Mouse (Mus musculus): ENCODE measurements around the gene Synrg.

The Synrg gene

GRCm38 (mm10) chr11:83991701-83992100 is 27.5 kb downstream of the Synrg start:
- DNase-seq, result no peak

- no peak for DNase-seq
Measured at GRCm38 (mm10) chr11:83993428-83993827, 29.2 kb downstream of the Synrg start.

- DNase-seq, result no peak
Measured at GRCm38 (mm10) chr11:83994481-83994880, 30.3 kb downstream of the Synrg start.

GRCm38 (mm10) chr11:83995535-83995950 is 31.3 kb downstream of the Synrg start:
- DNase-seq, result no peak

- no peak for DNase-seq
Measured at GRCm38 (mm10) chr11:83997171-83997868, 33.1 kb downstream of the Synrg start.

- no peak for DNase-seq
Measured at GRCm38 (mm10) chr11:83998993-83999392, 34.8 kb downstream of the Synrg start.

GRCm38 (mm10) chr11:83999411-83999915 is 35.2 kb downstream of the Synrg start:
- no peak for DNase-seq

- no peak for DNase-seq
Measured at GRCm38 (mm10) chr11:84001257-84001656, 37.0 kb downstream of the Synrg start.

GRCm38 (mm10) chr11:84003986-84004385 is 39.8 kb downstream of the Synrg start:
- no peak for DNase-seq

GRCm38 (mm10) chr11:84009001-84009400 is 44.8 kb downstream of the Synrg start:
- DNase-seq, result peak; percentile 13

- DNase-seq, result no peak
Measured at GRCm38 (mm10) chr11:84010411-84010810, 46.2 kb downstream of the Synrg start.

GRCm38 (mm10) chr11:84011050-84011449 is 46.8 kb downstream of the Synrg start:
- DNase-seq, result no peak

- no peak for DNase-seq
Measured at GRCm38 (mm10) chr11:84011576-84011975, 47.3 kb downstream of the Synrg start.

GRCm38 (mm10) chr11:84013105-84013504 is 48.9 kb downstream of the Synrg start:
- DNase-seq, result peak; percentile 59

- no peak for DNase-seq
Measured at GRCm38 (mm10) chr11:84016147-84016809, 52.0 kb downstream of the Synrg start.

- DNase-seq, result no peak
Measured at GRCm38 (mm10) chr11:84016810-84017508, 52.7 kb downstream of the Synrg start.

GRCm38 (mm10) chr11:84027231-84027630 is 63.0 kb downstream of the Synrg start:
- no peak for DNase-seq

GRCm38 (mm10) chr11:84028271-84029028 is 64.2 kb downstream of the Synrg start:
- no peak for DNase-seq

- DNase-seq, result no peak
Measured at GRCm38 (mm10) chr11:84031971-84032370, 67.7 kb downstream of the Synrg start.

GRCm38 (mm10) chr11:84032559-84032958 is 68.3 kb downstream of the Synrg start:
- DNase-seq, result no peak

GRCm38 (mm10) chr11:84033671-84034070 is 69.4 kb downstream of the Synrg start:
- DNase-seq, result no peak

- no peak for DNase-seq
Measured at GRCm38 (mm10) chr11:84040621-84041020, 76.4 kb downstream of the Synrg start.
